Mouse (Mus musculus) ES-E14 (cell line): Measurements from ENCODE around the gene Apobr. TPM values are rescaled to one million over a fixed set of nuclear protein-coding genes. Genes with fewer than 3 reads are reported as not detected.
A peak's percentile ranks its signal among the peaks of the same experiment; 100 is the strongest.

Source experiments
- DNase-seq: peaks from one replicate; pipeline ENCODE4 v3.0.0-alpha.2; 2013; ENCODE audit warnings: low read depth, low spot score
- H3K27ac ChIP-seq: 2 replicates; pipeline ENCODE4 v1.5.1; 2012; ENCODE audit warnings: low read depth, mild to moderate bottlenecking, low read length, moderate library complexity, mixed read lengths; ENCODE audit not compliant: poor library complexity, insufficient read depth, severe bottlenecking
- H3K36me3 ChIP-seq: 2 replicates; pipeline ENCODE4 v1.6.1; 2012; ENCODE audit warnings: mild to moderate bottlenecking, low read length, moderate library complexity, mixed read lengths; ENCODE audit not compliant: control insufficient read depth, poor library complexity, insufficient read depth, severe bottlenecking
- H3K4me1 ChIP-seq, 2 experiments: fragments of 150-350 bp in 1 of 2; sonication (generic) in 1 of 2; 2 replicates each; pipeline ENCODE4 v1.6.1; 2012; ENCODE audit warnings: low read length in 2 of 2, mild to moderate bottlenecking in 1 of 2, mixed read lengths in 1 of 2; ENCODE audit not compliant: control insufficient read depth in 2 of 2, insufficient read depth in 2 of 2, poor library complexity in 1 of 2
- H3K4me3 ChIP-seq, 2 experiments: fragments of 150-350 bp in 1 of 2; sonication (generic) in 1 of 2; 2 replicates each; pipeline ENCODE4 v1.5.1; 2012; ENCODE audit warnings: low read length in 2 of 2, low read depth in 1 of 2, mild to moderate bottlenecking in 1 of 2, mixed read lengths in 1 of 2; ENCODE audit not compliant: insufficient read depth in 1 of 2, poor library complexity in 1 of 2, severe bottlenecking in 1 of 2
- H3K9ac ChIP-seq: 2 replicates; pipeline ENCODE4 v1.6.1; 2012; ENCODE audit warnings: low read depth, mild to moderate bottlenecking, low read length, mixed read lengths; ENCODE audit not compliant: poor library complexity, insufficient read depth, severe bottlenecking
- H3K9me3 ChIP-seq: fragments of 150-350 bp; sonication (generic); 2 replicates; pipeline ENCODE4 v1.6.1; 2012; ENCODE audit warnings: low read depth, mild to moderate bottlenecking, low read length; ENCODE audit not compliant: control insufficient read depth, insufficient read depth
- CHD2 ChIP-seq: IDR thresholded peaks from 2 replicates; pipeline ENCODE4 v1.6.1; 2014; ENCODE audit warnings: mild to moderate bottlenecking, low read depth, low read length, inconsistent platforms
- HCFC1 ChIP-seq: IDR thresholded peaks from 2 replicates; pipeline ENCODE4 v1.6.1; 2012; ENCODE audit warnings: low read length, inconsistent platforms, borderline replicate concordance; ENCODE audit not compliant: insufficient read depth
- MAFK ChIP-seq: IDR thresholded peaks from 2 replicates; pipeline ENCODE4 v1.6.1; 2014; ENCODE audit warnings: mild to moderate bottlenecking, low read depth, low read length, inconsistent platforms; ENCODE audit not compliant: insufficient read depth
- ZC3H11A ChIP-seq: IDR thresholded peaks from 2 replicates; pipeline ENCODE4 v1.6.1; 2012; ENCODE audit warnings: low read depth, mild to moderate bottlenecking, inconsistent platforms, low read length, borderline replicate concordance
- ZNF384 ChIP-seq: IDR thresholded peaks from 2 replicates; pipeline ENCODE4 v1.6.1; 2012; ENCODE audit warnings: low read depth, low read length, inconsistent platforms
- in situ Hi-C, 2 experiments: fragments of 600-800 bp; cut with MboI; formaldehyde crosslinking; loops; one replicate each; pipeline ENCODE4 v1.15.1; 2025; ENCODE audit warnings: low sequenced_read_pairs in 2 of 2, inconsistent platforms in 1 of 2; ENCODE audit not compliant: unreplicated experiment in 2 of 2
- total RNA-seq: library from RNA; depleted of rRNA; stranded (reverse); fragments of 300-350 nt; gene quantifications from 2 replicates; pipeline ENCODE4 v1.2.3, GENCODE M21; 2012

Gene Apobr
- total RNA-seq, 1 experiment, result 2.6 TPM

- TF ChIP-seq ZC3H11A (no peak), ZNF384 (no peak), HCFC1 (no peak), CHD2 (no peak), MAFK (no peak)
- in situ Hi-C loops, result no loop called here
- H3K4me1 ChIP-seq, result peaks cover 0 to 13% of the 10 kb centered on the region in 2 experiments; a peak in 1 of 4 replicates
- peak overlapping the region; percentile 56; the same call in 1 of the 2 replicates for H3K9ac ChIP-seq
- H3K27ac ChIP-seq, result no peak overlapping the region
- H3K36me3 ChIP-seq, result no peaks in the 10 kb centered on the region
- no peak for DNase-seq
- H3K9me3 ChIP-seq, result no peaks in the 10 kb centered on the region
- H3K4me3 ChIP-seq, result peak overlapping the region; percentile 42 to 60; a peak in 3 of 4 replicates
These were observed 3.0 kb downstream of the Apobr start for GRCm38 (mm10) chr7:126587779-126588178.

- Histone ChIP-seq H3K4me3 (no peak within 1 kb of the TSS), H3K9ac (no peak within 1 kb of the TSS), H3K4me1 (no peaks in the 10 kb centered on the region), H3K27ac (no peak within 1 kb of the TSS), H3K36me3 (no peaks in the 10 kb centered on the region), H3K9me3 (no peaks in the 10 kb centered on the region)
- in situ Hi-C loops, result no loop called here
- no peak for TF ChIP-seq HCFC1
- no peak for TF ChIP-seq ZC3H11A
- no peak for TF ChIP-seq CHD2
- TF ChIP-seq ZNF384, result no peak
- no peak for TF ChIP-seq MAFK
- no peak for DNase-seq
These were observed 10.3 kb downstream of the Apobr start, which contains the start of gene Il27 for GRCm38 (mm10) chr7:126594862-126595561. TSS of gene Il27 (minus strand) at chr7:126594941.

- H3K36me3 ChIP-seq, result no peaks in the 10 kb centered on the region
- in situ Hi-C loops, result no loop called here
These were observed 11.1 kb downstream of the Apobr start for GRCm38 (mm10) chr7:126595890-126596289.

GRCm38 (mm10) chr7:126596414-126596813 lies 11.7 kb downstream of the Apobr start:
- Histone ChIP-seq H3K9me3 (no peaks in the 10 kb centered on the region), H3K4me1 (peaks cover 0 to 5% of the 10 kb centered on the region in 2 experiments; a peak in 1 of 4 replicates), H3K9ac (no peak overlapping the region), H3K36me3 (no peaks in the 10 kb centered on the region), H3K27ac (no peak overlapping the region), H3K4me3 (no peak overlapping the region)
- TF ChIP-seq ZNF384, result no peak
- TF ChIP-seq ZC3H11A, result no peak
- TF ChIP-seq HCFC1, result no peak
- TF ChIP-seq CHD2, result no peak
- TF ChIP-seq MAFK, result no peak
- DNase-seq, result no peak
- in situ Hi-C loops, result no loop called here

More at GRCm38 (mm10) chr7:126595890-126596289, 11.1 kb downstream of the Apobr start:
- Histone ChIP-seq H3K9me3 (no peaks in the 10 kb centered on the region), H3K4me3 (no peak overlapping the region), H3K4me1 (0 out of 4 replicates have a peak, but pooled peaks cover 0 to under 1% of the 10 kb centered on the region in 2 experiments), H3K27ac (no peak overlapping the region), H3K9ac (no peak overlapping the region)
- no peak for DNase-seq
- TF ChIP-seq ZNF384 (no peak), HCFC1 (no peak), ZC3H11A (no peak), MAFK (no peak), CHD2 (no peak)

- H3K9me3 ChIP-seq, result no peaks in the 10 kb centered on the region
- TF ChIP-seq ZNF384 (no peak), CHD2 (no peak), MAFK (no peak), HCFC1 (no peak), ZC3H11A (no peak)
- no peaks in the 10 kb centered on the region for H3K36me3 ChIP-seq
- in situ Hi-C loops, result no loop called here
- H3K9ac ChIP-seq, result no peak overlapping the region
- DNase-seq, result no peak
- H3K4me1 ChIP-seq, result peaks cover 0 to 7% of the 10 kb centered on the region in 2 experiments; a peak in 1 of 4 replicates
- no peak overlapping the region for H3K27ac ChIP-seq
- H3K4me3 ChIP-seq, result no peak overlapping the region
These were observed 14.2 kb downstream of the Apobr start for GRCm38 (mm10) chr7:126598919-126599318.
